Mouse (Mus musculus): ENCODE data around the gene Sec23ip.
"Not testable (repeated sequence)": the region's sequence is repeated elsewhere in the genome, so short reads cannot be mapped to it uniquely, and the experiment has no call there.

Sec23ip gene

GRCm38 (mm10) chr7:128744684-128745485 is at the start of gene Sec23ip:
Gene Sec23ip (plus strand): TSS chr7:128744943.
- peak; percentile 97 for DNase-seq (ENCODE audit: low spot score in 2 of 2)

- not testable (repeated sequence) for DNase-seq (ENCODE audit: low spot score in 2 of 2)
Measured at GRCm38 (mm10) chr7:128699959-128700358, 44.8 kb upstream of the Sec23ip start.

GRCm38 (mm10) chr7:128705735-128706134 is 39.0 kb upstream of the Sec23ip start:
- peak; percentile 30 to 68 for DNase-seq (ENCODE audit: low spot score in 2 of 2)

GRCm38 (mm10) chr7:128717991-128718390 is 26.8 kb upstream of the Sec23ip start:
- DNase-seq (ENCODE audit: low spot score in 2 of 2): no peak

GRCm38 (mm10) chr7:128724761-128725160 is 20.0 kb upstream of the Sec23ip start:
- DNase-seq (ENCODE audit: low spot score in 2 of 2): peak; percentile 69 to 80

DNA sequence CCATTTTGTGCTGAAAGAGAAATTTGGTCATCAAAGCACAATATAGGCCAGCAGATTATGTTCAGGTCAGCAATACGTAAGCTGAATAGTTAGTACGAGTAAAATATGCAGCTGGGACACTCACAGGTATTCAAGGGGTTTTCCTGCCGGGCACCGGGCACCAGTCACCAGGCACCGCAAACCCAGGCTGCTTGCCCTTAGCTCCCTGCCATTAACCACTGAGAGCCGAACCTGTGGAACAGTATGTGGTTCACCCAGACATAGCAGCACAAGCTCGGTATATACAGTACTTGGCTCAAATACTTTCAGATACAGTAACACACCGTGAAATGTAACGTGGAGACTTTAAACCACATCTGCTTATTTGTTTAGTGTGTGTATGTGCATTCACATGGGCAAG is 19.6 kb upstream of the Sec23ip start:
- DNase-seq (ENCODE audit: low spot score in 2 of 2): no peak

DNA sequence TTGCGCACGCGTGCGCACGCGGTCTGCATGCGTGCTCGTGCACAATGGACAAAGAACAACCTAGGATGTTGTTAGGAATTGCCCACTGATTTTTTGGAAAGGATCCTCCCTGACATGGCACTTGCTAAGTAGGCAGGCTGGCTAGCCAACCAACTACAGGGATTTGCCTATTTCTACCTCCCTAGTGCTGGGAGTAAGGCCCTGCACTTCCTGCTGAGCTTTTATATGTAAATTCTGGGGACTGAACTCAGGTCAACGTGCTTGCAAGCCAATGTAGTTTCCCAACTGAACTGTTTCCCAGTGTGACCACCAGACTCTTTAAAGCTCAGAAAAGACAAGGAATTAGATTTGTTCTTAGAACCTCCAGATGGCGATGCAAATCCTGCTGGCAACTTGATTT is 17.7 kb upstream of the Sec23ip start:
- no peak for DNase-seq (ENCODE audit: low spot score in 2 of 2)

GRCm38 (mm10) chr7:128727701-128728100 is 17.0 kb upstream of the Sec23ip start:
- DNase-seq (ENCODE audit: low spot score in 2 of 2): no peak

GRCm38 (mm10) chr7:128728738-128729137 is 16.0 kb upstream of the Sec23ip start:
- no peak for DNase-seq (ENCODE audit: low spot score in 2 of 2)

DNA sequence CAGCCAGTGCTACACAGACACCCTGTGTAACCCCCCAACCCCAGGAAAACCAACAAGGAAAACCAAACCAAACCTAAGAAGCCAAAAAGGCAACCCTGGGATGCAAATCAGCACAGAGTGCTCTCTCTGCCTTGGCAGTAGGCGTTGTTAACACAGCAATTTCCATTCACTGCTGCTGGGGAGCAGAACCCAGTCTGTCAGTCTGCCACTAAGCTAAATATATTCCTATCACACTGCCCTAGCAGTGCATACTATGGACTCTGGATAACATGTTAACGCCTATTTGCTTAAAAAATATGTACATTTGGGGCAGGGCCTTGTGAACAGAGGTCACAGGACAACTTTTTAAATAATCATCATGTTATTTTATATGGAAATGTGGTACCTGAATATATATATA is 13.2 kb upstream of the Sec23ip start:
- no peak for DNase-seq (ENCODE audit: low spot score in 2 of 2)

GRCm38 (mm10) chr7:128738041-128738440 is 6.7 kb upstream of the Sec23ip start:
- no peak for DNase-seq (ENCODE audit: low spot score in 2 of 2)

DNA sequence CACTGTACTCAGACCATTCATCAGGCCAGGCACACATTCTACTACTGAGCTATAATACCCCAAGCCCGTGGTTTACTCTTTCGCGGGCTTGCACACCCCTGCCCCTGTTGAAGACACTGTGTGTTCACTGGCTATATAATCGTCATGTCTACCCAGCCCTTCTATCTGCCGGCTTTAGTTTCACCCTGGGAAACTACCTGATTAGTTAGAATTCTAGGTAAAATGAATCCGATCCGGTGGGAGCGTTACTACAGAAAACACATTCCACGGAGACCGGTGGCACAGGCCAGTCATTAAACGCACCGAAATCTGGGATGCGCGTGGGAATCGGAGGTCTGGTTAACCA is 5.7 kb upstream of the Sec23ip start:
- DNase-seq (ENCODE audit: low spot score in 2 of 2): no peak

DNA sequence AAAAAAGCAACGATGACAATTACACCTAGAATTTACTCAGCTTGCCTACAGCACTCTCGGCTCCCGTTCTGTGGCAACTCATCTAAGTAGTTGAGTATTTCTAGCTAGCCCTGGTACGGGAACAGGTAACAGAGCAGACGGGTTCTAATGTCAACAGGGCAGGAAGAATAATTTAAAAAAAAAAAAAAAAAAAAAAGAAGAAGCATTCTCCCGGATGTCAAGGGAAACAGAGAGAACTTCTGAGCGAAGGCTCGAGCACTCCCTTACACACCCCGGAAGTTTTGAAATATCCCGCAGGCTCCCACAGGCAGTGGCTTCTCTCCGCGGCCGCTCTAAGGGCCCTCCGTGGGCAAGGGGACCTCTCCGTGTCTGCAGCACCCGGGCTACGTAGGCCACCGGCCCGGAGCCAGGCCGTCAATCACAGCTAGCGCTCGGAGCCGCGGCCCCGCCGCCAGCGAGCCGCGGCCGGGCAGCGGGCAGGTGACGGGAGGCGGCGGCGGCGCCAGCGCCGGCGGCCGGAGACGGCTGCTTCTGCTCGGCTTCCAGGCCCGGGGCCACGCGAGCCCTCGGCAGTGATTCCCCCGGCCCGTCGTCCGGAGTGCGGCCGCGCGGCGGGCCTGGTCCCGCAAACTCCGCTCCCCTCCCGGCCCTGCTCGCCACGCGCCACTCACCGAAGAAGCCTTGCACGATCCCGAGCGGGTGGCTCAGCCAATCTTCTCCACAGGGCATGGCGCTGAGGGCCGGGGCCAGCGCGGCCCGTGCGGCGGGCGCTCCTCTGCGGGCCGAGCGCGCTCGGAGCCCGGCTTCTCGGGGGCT is 5.1 kb upstream of the Sec23ip start:
- DNase-seq (ENCODE audit: low spot score in 2 of 2): peak in 1 of 2 experiments; percentile 30

DNA sequence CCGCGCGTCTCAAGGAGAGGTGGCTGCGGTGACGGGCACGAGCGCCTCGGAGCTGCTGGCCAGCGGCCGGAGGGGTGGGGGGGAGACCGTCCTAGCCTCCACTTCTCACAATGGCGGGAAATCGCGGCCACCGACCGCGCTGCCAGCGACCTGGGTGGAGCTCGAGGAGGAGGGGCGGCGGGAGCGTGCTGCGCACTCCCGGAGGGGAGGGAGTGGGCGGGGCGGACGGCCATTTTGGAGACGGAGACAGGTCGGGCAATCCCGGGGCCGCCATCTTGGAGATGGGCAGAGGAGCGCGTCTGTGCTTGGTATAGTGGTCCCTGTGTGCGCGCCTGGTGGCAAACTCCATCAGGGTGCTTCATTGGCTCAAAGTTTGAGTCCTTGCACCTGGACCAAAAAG is 4.4 kb upstream of the Sec23ip start, which contains the start of gene Mcmbp:
Mcmbp (minus strand) TSS at position 162 of the 400 bp plus-strand sequence.
- DNase-seq (ENCODE audit: low spot score in 2 of 2): peak; percentile 93 to 96

- no peak for DNase-seq (ENCODE audit: low spot score in 2 of 2)
Measured at GRCm38 (mm10) chr7:128743898-128744297, 845 bp upstream of the Sec23ip start.

DNA sequence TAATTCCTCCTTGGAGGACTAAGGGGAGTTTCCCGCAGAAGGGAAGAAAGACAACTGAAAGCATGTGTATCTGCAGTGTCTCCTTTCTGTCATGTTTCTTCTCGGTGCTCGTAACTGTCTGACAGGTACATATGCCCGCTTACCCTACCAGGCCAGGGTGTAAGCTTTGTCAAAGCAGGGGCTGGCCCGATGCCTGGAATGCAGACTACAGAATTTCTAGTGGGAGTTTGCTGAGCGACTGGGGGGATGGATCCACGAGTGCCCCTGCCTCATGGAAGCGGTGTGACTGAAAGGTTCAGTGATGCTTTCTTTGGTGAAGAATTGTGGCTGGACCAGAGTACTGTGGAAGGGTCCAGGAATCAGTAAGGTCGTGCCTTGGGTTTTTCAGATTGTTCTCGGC is 1.4 kb downstream of the Sec23ip start:
- DNase-seq (ENCODE audit: low spot score in 2 of 2): no peak

GRCm38 (mm10) chr7:128748758-128749157 is 4.0 kb downstream of the Sec23ip start:
- no peak for DNase-seq (ENCODE audit: low spot score in 2 of 2)

GRCm38 (mm10) chr7:128750296-128750695 is 5.6 kb downstream of the Sec23ip start:
- no peak for DNase-seq (ENCODE audit: low spot score in 2 of 2)

- DNase-seq (ENCODE audit: low spot score in 2 of 2): no peak
Measured at GRCm38 (mm10) chr7:128752012-128752411, 7.3 kb downstream of the Sec23ip start.

GRCm38 (mm10) chr7:128755396-128755795 is 10.7 kb downstream of the Sec23ip start:
- DNase-seq (ENCODE audit: low spot score in 2 of 2): no peak

DNA sequence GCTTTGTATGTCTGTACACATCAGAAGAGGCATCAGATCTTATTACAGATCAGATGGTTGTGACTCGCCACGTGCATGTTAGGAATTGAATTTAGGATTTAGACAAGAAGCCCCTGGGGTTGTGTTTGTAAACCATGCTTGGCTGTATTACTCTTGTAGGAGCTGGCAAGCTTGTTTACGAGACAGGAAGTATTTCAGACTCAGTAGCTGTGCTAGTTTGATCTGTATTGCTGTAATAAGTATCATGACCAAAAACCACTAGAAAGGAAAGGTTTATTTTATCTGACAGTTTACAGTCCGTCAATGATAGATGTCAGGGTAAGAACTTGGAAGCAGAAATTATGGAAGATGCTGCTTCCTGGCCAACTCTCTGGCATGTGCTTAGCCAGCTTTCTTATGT is 14.2 kb downstream of the Sec23ip start:
- no peak for DNase-seq (ENCODE audit: low spot score in 2 of 2)

DNA sequence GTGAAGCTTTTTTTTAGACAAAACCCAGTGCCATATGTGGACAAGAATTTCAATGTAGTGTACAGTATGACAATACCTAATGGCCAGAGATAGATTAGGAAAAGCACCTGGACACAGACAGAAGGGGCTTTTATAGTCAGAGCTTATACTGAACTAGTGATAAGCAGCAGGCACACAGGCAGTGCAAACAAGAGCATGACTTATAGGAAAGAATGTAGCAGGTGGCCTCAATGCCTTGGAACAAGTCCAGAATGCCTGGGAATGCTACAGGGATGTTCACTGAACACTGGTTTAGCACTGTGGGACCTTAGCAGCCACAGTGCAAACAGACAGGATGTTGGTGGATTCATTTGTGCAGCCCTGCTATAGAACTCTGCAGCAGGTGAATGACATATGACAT is 22.0 kb downstream of the Sec23ip start:
- DNase-seq (ENCODE audit: low spot score in 2 of 2): no peak

GRCm38 (mm10) chr7:128777201-128777600 is 32.5 kb downstream of the Sec23ip start:
- DNase-seq (ENCODE audit: low spot score in 2 of 2): no peak

Measured in frontal cortex, postnatal 10 days (tissue).